Mouse (Mus musculus): ENCODE results near the gene Fmo2.

Gene Fmo2

DNA sequence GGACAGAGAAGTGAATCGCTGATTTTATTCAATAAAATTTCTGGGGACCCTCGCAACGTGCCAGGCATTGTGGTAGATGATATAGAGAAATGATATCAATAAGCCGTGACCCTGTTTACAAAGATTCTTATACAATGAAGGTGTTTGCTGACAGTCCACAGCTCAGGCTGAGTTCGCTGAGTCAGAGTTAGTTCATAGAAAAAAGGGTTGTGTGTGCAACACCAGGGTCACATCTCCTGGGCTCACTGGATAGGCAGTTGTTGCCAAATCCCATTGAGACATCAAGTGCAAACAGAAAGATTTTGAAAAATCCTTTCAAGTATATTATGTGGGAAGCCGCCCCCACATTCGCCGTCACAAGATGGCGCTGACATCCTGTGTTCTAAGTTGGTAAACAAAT, 58.3 kb downstream of the Fmo2 start:
- no peak for DNase-seq

DNA sequence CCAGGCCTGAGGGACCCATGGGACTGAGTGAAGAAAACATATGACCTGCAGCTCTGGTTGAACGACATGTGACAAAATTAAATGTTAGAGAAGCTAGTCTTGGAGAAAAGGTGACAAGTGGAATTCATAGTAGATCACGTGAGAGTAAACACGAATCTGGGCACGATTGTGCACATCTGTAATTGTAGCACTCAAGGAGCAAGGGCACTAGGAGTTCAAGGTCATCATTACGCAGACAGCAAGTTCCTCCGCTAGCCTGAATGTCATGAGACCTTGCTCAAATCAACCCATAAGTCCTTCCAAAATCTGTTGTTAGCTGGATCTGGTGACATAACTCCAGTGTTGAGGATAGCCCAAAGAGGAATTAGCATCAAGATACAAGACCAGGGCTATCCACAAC, 59.5 kb downstream of the Fmo2 start:
- DNase-seq: no peak

DNA sequence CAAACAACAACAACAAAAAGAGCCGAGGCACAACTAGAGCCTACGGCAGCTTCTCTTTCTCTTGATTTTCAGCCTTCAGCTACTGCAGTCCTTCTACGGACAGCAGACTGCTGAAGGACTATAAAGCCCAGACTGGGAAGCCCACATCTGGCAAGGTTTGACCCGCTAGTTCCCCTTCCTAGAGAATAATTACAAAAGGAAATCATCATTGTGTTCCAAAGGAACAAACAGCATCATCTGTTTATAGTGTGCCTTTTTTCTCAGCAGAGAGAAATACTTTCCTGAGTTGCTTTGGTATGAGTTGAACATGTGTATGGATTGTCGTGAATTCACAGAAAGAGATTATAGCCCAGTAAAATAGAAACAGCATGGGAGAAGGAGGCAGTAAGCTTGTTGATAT, 64.2 kb downstream of the Fmo2 start:
- DNase-seq: no peak

DNA sequence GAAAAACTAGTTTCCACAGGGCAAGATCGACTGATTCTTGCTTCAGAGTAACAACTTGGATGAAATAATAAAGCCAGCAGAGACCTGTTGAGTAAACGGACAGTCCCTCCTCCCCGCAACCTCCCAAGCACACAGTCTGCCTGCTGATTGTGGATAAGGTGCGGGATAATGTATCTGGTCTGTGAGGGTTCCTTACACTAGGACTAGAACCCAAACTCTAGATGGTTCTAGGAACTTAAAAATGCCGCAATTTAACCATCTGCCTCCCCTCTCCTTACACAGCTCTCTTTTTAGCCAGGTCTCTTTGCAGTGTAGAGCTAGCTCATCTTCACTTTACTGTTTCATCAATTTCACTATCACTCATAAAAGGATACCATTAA, 66.0 kb downstream of the Fmo2 start:
- no peak for DNase-seq

DNA sequence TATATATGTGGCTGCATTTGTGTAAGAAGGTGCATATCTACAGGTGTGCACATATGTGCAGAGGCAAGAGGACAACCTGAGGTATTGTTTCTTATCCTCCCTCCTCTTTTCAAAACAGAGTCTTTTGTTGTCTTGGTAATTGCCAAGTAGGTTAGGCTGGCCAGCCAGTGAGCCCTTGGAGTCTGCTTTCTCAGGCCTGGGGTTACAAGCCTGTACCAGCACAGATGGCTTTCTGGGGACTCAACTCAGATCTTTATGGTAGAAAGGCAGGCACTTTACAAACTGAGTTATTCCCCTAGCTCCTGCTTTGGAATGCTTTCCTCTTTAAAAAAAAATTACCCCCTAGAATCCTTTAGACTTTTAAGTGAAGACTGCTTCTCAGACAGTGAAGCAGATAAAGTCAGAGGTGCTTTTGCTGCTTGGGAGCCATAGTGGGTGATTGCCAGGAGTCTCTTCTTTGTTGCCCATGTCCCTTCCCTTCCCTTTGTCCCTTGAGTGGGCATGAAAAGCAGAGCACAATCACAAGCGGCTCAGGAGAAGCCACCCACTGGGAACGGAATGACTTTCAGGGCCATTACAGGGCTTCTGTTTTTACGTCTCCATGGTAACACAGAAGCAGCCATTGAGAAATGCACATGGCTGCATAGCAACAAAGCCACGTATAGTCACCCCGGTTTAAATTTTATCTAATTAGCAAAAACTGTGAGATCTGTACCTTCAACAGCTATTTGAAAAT, 66.5 kb downstream of the Fmo2 start:
- DNase-seq: no peak

Data from kidney, postnatal 14 days (tissue).